Mouse (Mus musculus): ENCODE measurements around the gene Zbtb21.

DNA sequence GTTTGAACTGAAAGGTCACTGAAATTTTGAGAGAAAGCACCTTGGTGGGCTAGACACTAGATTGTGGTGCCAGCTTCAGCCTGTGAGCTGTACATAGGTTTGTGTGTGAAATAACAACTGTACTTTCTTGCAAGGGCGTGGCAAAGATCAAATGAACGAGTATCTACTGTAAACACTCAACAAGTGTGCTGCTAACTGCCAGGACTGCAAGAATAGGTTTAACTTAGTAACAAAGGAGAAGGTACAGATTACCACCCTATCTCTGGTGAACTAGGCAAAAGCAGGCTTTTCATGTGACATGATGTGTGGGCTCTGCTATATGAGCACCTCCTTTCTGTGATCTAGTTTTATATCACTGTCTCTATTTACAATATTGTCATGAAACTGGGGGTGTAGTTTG lies 9.1 kb downstream of the Zbtb21 start:
- no peak for TF ChIP-seq CTCF (IDR thresholded peaks at IDR 0.05; ENCODE audit: low read depth, low read length)
- no peak for TF ChIP-seq POLR2A (IDR thresholded peaks at IDR 0.05; ENCODE audit: borderline replicate concordance, low read depth, low read length)

Measured in bone marrow macrophage, adult 2 months (primary cell).